Mouse (Mus musculus) forebrain, embryonic 11.5 days (tissue): ENCODE data around the gene Kcnk5. TPM values are rescaled to one million over a fixed set of nuclear protein-coding genes. Genes with fewer than 3 reads are reported as not detected.

Source experiments
- ATAC-seq: fragments of 200-750 bp; cut with Nextera tagmentation; replicated peaks from 2 replicates; pipeline ENCODE4 v1.8.0; 2017; ENCODE audit warnings: moderate TSS enrichment; ENCODE audit not compliant: low FRiP score
- DNase-seq: peaks from one replicate; pipeline ENCODE4 v3.0.0-alpha.2; 2017; ENCODE audit warnings: low spot score
- H3K27ac ChIP-seq: fragments of 300-500 bp; sonication (generic); 2 replicates; pipeline ENCODE4 v1.5.1; 2014; ENCODE audit warnings: low read depth, low read length
- H3K27me3 ChIP-seq: fragments of 300-500 bp; sonication (generic); 2 replicates; pipeline ENCODE4 v1.6.1; 2014; ENCODE audit warnings: mild to moderate bottlenecking, low read length, mixed read lengths; ENCODE audit not compliant: control insufficient read depth, insufficient read depth
- H3K36me3 ChIP-seq: fragments of 300-500 bp; sonication (generic); 2 replicates; pipeline ENCODE4 v1.6.1; 2014; ENCODE audit warnings: mild to moderate bottlenecking, low read length, moderate library complexity, mixed read lengths; ENCODE audit not compliant: control insufficient read depth, insufficient read depth
- H3K4me1 ChIP-seq: fragments of 300-500 bp; sonication (generic); replicated peaks from 2 replicates; pipeline ENCODE4 v1.6.1; 2014; ENCODE audit warnings: low read length, mixed read lengths; ENCODE audit not compliant: control insufficient read depth, insufficient read depth
- H3K4me2 ChIP-seq: fragments of 300-500 bp; sonication (generic); 2 replicates; pipeline ENCODE4 v1.6.1; 2014; ENCODE audit warnings: low read depth, mild to moderate bottlenecking, low read length, moderate library complexity, mixed read lengths; ENCODE audit not compliant: severe bottlenecking
- H3K4me3 ChIP-seq: fragments of 300-500 bp; sonication (generic); 2 replicates; pipeline ENCODE4 v1.5.1; 2014; ENCODE audit warnings: low read depth, low read length
- H3K9ac ChIP-seq: fragments of 300-500 bp; sonication (generic); 2 replicates; pipeline ENCODE4 v1.6.1; 2014; ENCODE audit warnings: low read length
- H3K9me3 ChIP-seq: fragments of 300-500 bp; sonication (generic); 2 replicates; pipeline ENCODE4 v1.6.1; 2016; ENCODE audit warnings: low read length, mixed read lengths; ENCODE audit not compliant: control insufficient read depth
- WGBS: fragments of 180-500 bp; shearing (Covaris S2); extraction: QIAGEN DNeasy Blood & Tissue Kit; methylation state at CpG from one replicate; pipeline ENCODE4 v1.1.7; 2014; 5-methylcytosine and 5-hydroxymethylcytosine counted together
- polyA plus RNA-seq: library from polyadenylated mRNA; unstranded; fragments of >200 nt; fragmentation: Nextera tagmentation; extraction: Ambion mirVana; gene quantifications from 2 replicates; pipeline ENCODE4 v1.2.1, GENCODE M21; 2014

The Kcnk5 gene
- polyA plus RNA-seq, 1 experiment from 2014 or later = 14.9 TPM

- H3K36me3 ChIP-seq = no peaks in the 10 kb centered on the region
- no peak overlapping the region for H3K27ac ChIP-seq
- no peaks in the 10 kb centered on the region for H3K27me3 ChIP-seq
- ATAC-seq = no peak
- H3K9me3 ChIP-seq = no peaks in the 10 kb centered on the region
- H3K4me3 ChIP-seq = no peak overlapping the region
- H3K4me1 ChIP-seq = peaks cover 2% of the 10 kb centered on the region; the same call in 1 of the 2 replicates
- WGBS = 86% methylated on average over 5 of the region's 5 CpGs
- DNase-seq = no peak
- no peak overlapping the region for H3K9ac ChIP-seq
- H3K4me2 ChIP-seq = no peak overlapping the region
Measured at GRCm38 (mm10) chr14:20191136-20191735, 9.6 kb upstream of the Kcnk5 start.

DNA sequence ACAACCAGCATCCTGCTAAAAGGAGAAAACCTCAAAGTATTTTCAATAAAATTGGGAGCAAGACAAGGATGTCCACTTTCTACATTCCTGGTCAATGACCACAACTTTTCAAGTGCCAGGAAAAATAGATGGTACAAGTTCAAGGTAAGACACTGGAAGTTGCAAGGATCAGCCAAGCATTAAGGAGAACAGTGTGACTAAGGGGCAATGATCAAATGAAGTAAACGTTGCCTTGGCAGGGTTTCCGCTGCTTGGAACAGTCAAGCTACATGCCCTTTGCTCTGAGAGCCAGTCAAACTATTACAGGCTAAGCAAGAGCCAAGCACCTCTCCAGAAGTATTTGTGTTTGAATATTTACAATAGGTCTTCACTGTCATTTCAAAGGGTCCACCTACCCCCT is 8.1 kb upstream of the Kcnk5 start:
- H3K9ac ChIP-seq = no peak overlapping the region
- H3K36me3 ChIP-seq = no peaks in the 10 kb centered on the region
- DNase-seq (no peak), ATAC-seq (no peak)
- H3K4me1 ChIP-seq = peaks cover 2% of the 10 kb centered on the region; the same call in 1 of the 2 replicates
- H3K9me3 ChIP-seq = no peaks in the 10 kb centered on the region
- H3K27ac ChIP-seq = no peak overlapping the region
- WGBS = 83% methylated on average over 2 of the region's 2 CpGs
- no peak overlapping the region for H3K4me2 ChIP-seq
- H3K27me3 ChIP-seq = no peaks in the 10 kb centered on the region
- no peak overlapping the region for H3K4me3 ChIP-seq

GRCm38 (mm10) chr14:20185426-20185825 is 3.8 kb upstream of the Kcnk5 start:
- no peak overlapping the region for H3K9ac ChIP-seq
- 79% methylated on average over 9 of the region's 9 CpGs for WGBS

DNA sequence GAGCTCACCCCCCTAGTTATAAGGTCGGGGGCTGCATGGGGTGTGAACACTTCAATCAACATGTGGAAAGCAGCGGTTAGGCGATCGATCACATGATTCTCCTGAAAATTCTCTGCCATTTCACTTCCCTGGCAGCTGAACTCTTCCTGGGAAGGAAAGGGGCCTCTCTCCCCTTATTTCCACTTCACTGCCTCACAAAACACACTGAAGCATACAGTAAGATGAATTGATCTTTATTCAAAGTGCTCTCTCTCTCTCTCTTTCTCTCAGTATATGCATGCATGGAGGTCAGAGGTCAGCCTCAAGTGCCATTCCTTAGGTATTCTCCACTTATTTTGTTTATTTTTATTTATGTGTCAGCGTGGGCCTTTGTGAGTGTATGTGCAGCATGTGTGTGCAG is 2.1 kb upstream of the Kcnk5 start:
- no peaks in the 10 kb centered on the region for H3K36me3 ChIP-seq
- WGBS = 55% methylated on average over 5 of the region's 5 CpGs
- DNase-seq (no peak), ATAC-seq (no peak)
- no peak overlapping the region for H3K4me2 ChIP-seq
- no peak overlapping the region for H3K4me3 ChIP-seq
- no peaks in the 10 kb centered on the region for H3K9me3 ChIP-seq
- peaks cover 19% of the 10 kb centered on the region for H3K4me1 ChIP-seq
- H3K9ac ChIP-seq = peak overlapping the region; percentile 32; the same call in 1 of the 2 replicates
- H3K27me3 ChIP-seq = no peaks in the 10 kb centered on the region
- H3K27ac ChIP-seq = peak overlapping the region; percentile 72

More at GRCm38 (mm10) chr14:20185426-20185825, 3.8 kb upstream of the Kcnk5 start:
- no peak overlapping the region for H3K4me2 ChIP-seq
- no peak for ATAC-seq
- no peaks in the 10 kb centered on the region for H3K27me3 ChIP-seq
- DNase-seq = no peak
- H3K4me3 ChIP-seq = no peak overlapping the region
- H3K36me3 ChIP-seq = no peaks in the 10 kb centered on the region
- no peaks in the 10 kb centered on the region for H3K9me3 ChIP-seq
- H3K27ac ChIP-seq = no peak overlapping the region
- peaks cover 9% of the 10 kb centered on the region for H3K4me1 ChIP-seq

- no peaks in the 10 kb centered on the region for H3K9me3 ChIP-seq
- no peak overlapping the region for H3K9ac ChIP-seq
- DNase-seq = no peak
- no peaks in the 10 kb centered on the region for H3K36me3 ChIP-seq
- H3K27ac ChIP-seq = no peak overlapping the region
- no peak overlapping the region for H3K4me3 ChIP-seq
- ATAC-seq = no peak
- H3K4me1 ChIP-seq = peaks cover 26% of the 10 kb centered on the region
- WGBS = 85% methylated on average over 7 of the region's 7 CpGs
- no peaks in the 10 kb centered on the region for H3K27me3 ChIP-seq
- H3K4me2 ChIP-seq = no peak overlapping the region
Measured at GRCm38 (mm10) chr14:20182596-20182995, 987 bp upstream of the Kcnk5 start.

GRCm38 (mm10) chr14:20180751-20181162 is 852 bp downstream of the Kcnk5 start:
- peak overlapping the region; percentile 74 for H3K9ac ChIP-seq
- peak; percentile 61 for DNase-seq
- H3K4me2 ChIP-seq = peak overlapping the region; percentile 75
- no peaks in the 10 kb centered on the region for H3K9me3 ChIP-seq
- H3K4me1 ChIP-seq = peaks cover 26% of the 10 kb centered on the region
- no peaks in the 10 kb centered on the region; the same call in 1 of the 2 replicates for H3K36me3 ChIP-seq
- no peaks in the 10 kb centered on the region for H3K27me3 ChIP-seq
- WGBS = under 1% methylated on average over 24 of the region's 24 CpGs
- H3K4me3 ChIP-seq = peak overlapping the region; percentile 65
- no peak overlapping the region for H3K27ac ChIP-seq
- ATAC-seq = no peak

GRCm38 (mm10) chr14:20180304-20180703 is 1.3 kb downstream of the Kcnk5 start:
- Histone ChIP-seq H3K4me1 (peaks cover 26% of the 10 kb centered on the region), H3K36me3 (no peaks in the 10 kb centered on the region; the same call in 1 of the 2 replicates), H3K4me2 (peak overlapping the region; percentile 75), H3K27me3 (no peaks in the 10 kb centered on the region), H3K9ac (peak overlapping the region; percentile 74), H3K4me3 (peak overlapping the region; percentile 65), H3K27ac (no peak overlapping the region), H3K9me3 (no peaks in the 10 kb centered on the region)
- no peak for ATAC-seq
- no peak for DNase-seq
- WGBS = 4% methylated on average over 6 of the region's 6 CpGs

GRCm38 (mm10) chr14:20179731-20180280 is 1.8 kb downstream of the Kcnk5 start:
- Histone ChIP-seq H3K36me3 (no peaks in the 10 kb centered on the region; the same call in 1 of the 2 replicates), H3K4me3 (peak overlapping the region; percentile 65), H3K4me2 (peak overlapping the region; percentile 75), H3K27ac (no peak overlapping the region), H3K9me3 (no peaks in the 10 kb centered on the region), H3K27me3 (no peaks in the 10 kb centered on the region), H3K4me1 (peaks cover 26% of the 10 kb centered on the region), H3K9ac (peak overlapping the region; percentile 74; the same call in 1 of the 2 replicates)
- DNase-seq (no peak), ATAC-seq (no peak)
- 68% methylated on average over 5 of the region's 5 CpGs for WGBS
